Mouse (Mus musculus): Measurements from ENCODE around the gene C130074G19Rik.

DNA sequence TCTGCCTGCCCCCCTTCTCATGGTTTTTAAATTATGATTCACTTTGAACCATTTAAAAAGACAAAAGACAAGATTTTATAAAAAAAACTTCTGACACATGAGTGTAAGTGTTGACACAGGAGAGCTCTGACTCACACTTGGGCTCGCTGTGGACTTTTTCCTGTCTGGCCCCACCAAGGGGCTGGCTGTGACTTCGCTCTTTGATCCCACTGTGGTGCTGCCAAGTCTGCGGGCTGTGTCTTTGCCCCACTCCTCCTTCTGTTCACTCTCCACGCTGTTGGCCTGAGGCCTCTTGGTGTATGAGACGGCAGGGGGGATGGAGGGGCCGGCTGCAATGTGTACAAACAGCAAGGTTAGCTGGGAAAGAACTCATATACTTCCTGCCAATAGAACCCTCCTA is 28.8 kb upstream of the C130074G19Rik start:
- no peak for TF ChIP-seq CTCF (IDR thresholded peaks at IDR 0.05; ENCODE audit: low read depth)
- no peak for TF ChIP-seq EP300 (IDR thresholded peaks at IDR 0.05; ENCODE audit: low read depth)

Data from liver, embryonic 14.5 days (tissue).